Mouse (Mus musculus) stomach, postnatal 0 days (tissue): Measurements from ENCODE around the gene Nrxn3. TPM values are rescaled to one million over a fixed set of nuclear protein-coding genes. Genes with fewer than 3 reads are reported as not detected.
A peak's percentile ranks its signal among the peaks of the same experiment; 100 is the strongest.

Experiments
- ATAC-seq: fragments of 200-750 bp; cut with Nextera tagmentation; 2 replicates; pipeline ENCODE4 v1.8.0; 2017; ENCODE audit not compliant: low FRiP score, low TSS enrichment
- DNase-seq: peaks from one replicate; pipeline ENCODE4 v3.0.0-alpha.2; 2016; ENCODE audit warnings: low spot score
- H3K27ac ChIP-seq: fragments of 300-500 bp; sonication (generic); replicated peaks from 2 replicates; pipeline ENCODE4 v1.5.1; 2014; ENCODE audit warnings: mild to moderate bottlenecking, control low read depth
- H3K27me3 ChIP-seq: fragments of 300-500 bp; sonication (generic); 2 replicates; pipeline ENCODE4 v1.6.1; 2014; ENCODE audit warnings: low read length; ENCODE audit not compliant: control insufficient read depth, insufficient read depth
- H3K36me3 ChIP-seq: fragments of 300-500 bp; sonication (generic); 2 replicates; pipeline ENCODE4 v1.6.1; 2014; ENCODE audit warnings: low read length, mixed read lengths; ENCODE audit not compliant: control insufficient read depth, insufficient read depth
- H3K4me1 ChIP-seq: fragments of 300-500 bp; sonication (generic); replicated peaks from 2 replicates; pipeline ENCODE4 v1.6.1; 2014; ENCODE audit warnings: antibody characterized with exemption; ENCODE audit not compliant: control insufficient read depth, insufficient read depth
- H3K4me2 ChIP-seq: fragments of 300-500 bp; sonication (generic); replicated peaks from 2 replicates; pipeline ENCODE4 v1.6.1; 2014; ENCODE audit warnings: low read depth, mild to moderate bottlenecking, control low read depth, moderate library complexity
- H3K4me3 ChIP-seq: fragments of 300-500 bp; sonication (generic); 2 replicates; pipeline ENCODE4 v1.5.1; 2014; ENCODE audit warnings: low read depth, low read length, control low read depth
- H3K9ac ChIP-seq: fragments of 300-500 bp; sonication (generic); 2 replicates; pipeline ENCODE4 v1.6.1; 2014; ENCODE audit warnings: mild to moderate bottlenecking, low read length, control low read depth, mixed read lengths
- H3K9me3 ChIP-seq: fragments of 300-500 bp; sonication (generic); 2 replicates; pipeline ENCODE4 v1.6.1; 2016; ENCODE audit warnings: low read length; ENCODE audit not compliant: control insufficient read depth
- CTCF ChIP-seq: IDR thresholded peaks from 2 replicates; pipeline ENCODE4 v1.5.1; 2016; ENCODE audit warnings: antibody characterized with exemption, low read depth, mild to moderate bottlenecking, moderate library complexity
- EP300 ChIP-seq: optimal IDR thresholded peaks from 2 replicates; pipeline ENCODE3; 2016; ENCODE audit warnings: antibody characterized with exemption
- WGBS: fragments of 180-500 bp; shearing (Covaris S2); extraction: QIAGEN DNeasy Blood & Tissue Kit; methylation state at CpG from one replicate; pipeline ENCODE4 v1.1.7; 2014; 5-methylcytosine and 5-hydroxymethylcytosine counted together
- polyA plus RNA-seq: library from polyadenylated mRNA; unstranded; fragments of >200 nt; fragmentation: Nextera tagmentation; extraction: Ambion mirVana; gene quantifications from 2 replicates; pipeline ENCODE4 v1.2.1, GENCODE M21; 2015

Gene Nrxn3
- polyA plus RNA-seq, 1 experiment from 2014 or later = 1.0 TPM

GRCm38 (mm10) chr12:89159353-89159752, 436.7 kb downstream of the Nrxn3 start:
- H3K4me3 ChIP-seq = no peak overlapping the region
- DNase-seq = no peak
- no peaks in the 10 kb centered on the region for H3K36me3 ChIP-seq
- no peak overlapping the region for H3K4me2 ChIP-seq
- no peaks in the 10 kb centered on the region for H3K4me1 ChIP-seq
- TF ChIP-seq EP300 (peak; percentile 55), CTCF (no peak)
- 63% methylated on average over 8 of the region's 8 CpGs for WGBS
- no peak for ATAC-seq
- H3K27me3 ChIP-seq = no peaks in the 10 kb centered on the region
- H3K9me3 ChIP-seq = no peaks in the 10 kb centered on the region
- no peak overlapping the region for H3K9ac ChIP-seq
- H3K27ac ChIP-seq = no peak overlapping the region

- WGBS = 47% methylated on average over 12 of the region's 12 CpGs
- TF ChIP-seq CTCF (no peak), EP300 (no peak)
- Histone ChIP-seq H3K27ac (no peak overlapping the region), H3K4me2 (no peak overlapping the region), H3K9me3 (no peaks in the 10 kb centered on the region), H3K4me1 (no peaks in the 10 kb centered on the region), H3K27me3 (no peaks in the 10 kb centered on the region), H3K9ac (no peak overlapping the region), H3K4me3 (no peak overlapping the region), H3K36me3 (no peaks in the 10 kb centered on the region)
- ATAC-seq = no peak
- no peak for DNase-seq
Measured at GRCm38 (mm10) chr12:89174306-89175159, 451.9 kb downstream of the Nrxn3 start.

- DNase-seq = no peak
- H3K27ac ChIP-seq = no peak overlapping the region
- no peak overlapping the region for H3K4me3 ChIP-seq
- no peak for ATAC-seq
- H3K36me3 ChIP-seq = no peaks in the 10 kb centered on the region
- H3K4me1 ChIP-seq = no peaks in the 10 kb centered on the region
- no peaks in the 10 kb centered on the region for H3K9me3 ChIP-seq
- no peak for TF ChIP-seq EP300
- no peak for TF ChIP-seq CTCF
- 51% methylated on average over 13 of the region's 13 CpGs for WGBS
- H3K4me2 ChIP-seq = no peak overlapping the region
- no peak overlapping the region for H3K9ac ChIP-seq
- no peaks in the 10 kb centered on the region for H3K27me3 ChIP-seq
Measured at GRCm38 (mm10) chr12:89179970-89180666, 457.4 kb downstream of the Nrxn3 start.

- H3K4me1 ChIP-seq = no peaks in the 10 kb centered on the region
- 74% methylated on average over 2 of the region's 2 CpGs for WGBS
- no peak overlapping the region for H3K4me3 ChIP-seq
- no peaks in the 10 kb centered on the region for H3K36me3 ChIP-seq
- H3K9me3 ChIP-seq = no peaks in the 10 kb centered on the region
- no peaks in the 10 kb centered on the region for H3K27me3 ChIP-seq
- H3K4me2 ChIP-seq = no peak overlapping the region
- ATAC-seq = no peak
- no peak overlapping the region for H3K9ac ChIP-seq
- DNase-seq = no peak
- no peak overlapping the region for H3K27ac ChIP-seq
- no peak for TF ChIP-seq EP300
- no peak for TF ChIP-seq CTCF
Measured at GRCm38 (mm10) chr12:89181157-89181561, 458.5 kb downstream of the Nrxn3 start.

- Histone ChIP-seq H3K27ac (no peak overlapping the region), H3K9ac (no peak overlapping the region), H3K4me2 (no peak overlapping the region), H3K27me3 (no peaks in the 10 kb centered on the region), H3K4me1 (no peaks in the 10 kb centered on the region), H3K9me3 (no peaks in the 10 kb centered on the region), H3K36me3 (no peaks in the 10 kb centered on the region), H3K4me3 (no peak overlapping the region)
- WGBS = 81% methylated on average over 10 of the region's 10 CpGs
- no peak for TF ChIP-seq EP300
- DNase-seq (no peak), ATAC-seq (no peak)
Measured at GRCm38 (mm10) chr12:89198764-89199525, 476.3 kb downstream of the Nrxn3 start.
